Mouse (Mus musculus) forebrain, embryonic 14.5 days (tissue): Measurements from ENCODE around the gene Defb20. TPM values are rescaled to one million over a fixed set of nuclear protein-coding genes. Genes with fewer than 3 reads are reported as not detected.
A peak's percentile ranks its signal among the peaks of the same experiment; 100 is the strongest.

Experiments
- ATAC-seq: fragments of 200-750 bp; cut with Nextera tagmentation; 2 replicates; pipeline ENCODE4 v1.8.0; 2017; ENCODE audit warnings: mild to moderate bottlenecking, moderate library complexity
- DNase-seq: peaks from one replicate; pipeline ENCODE4 v3.0.0-alpha.2; 2015; ENCODE audit warnings: low spot score
- H3K27ac ChIP-seq: fragments of 300-500 bp; sonication (generic); 2 replicates; pipeline ENCODE4 v1.5.1; 2014; ENCODE audit warnings: low read depth, mild to moderate bottlenecking, control low read depth, low read length, moderate library complexity
- H3K27me3 ChIP-seq: fragments of 300-500 bp; sonication (generic); replicated peaks from 2 replicates; pipeline ENCODE4 v1.6.1; 2014; ENCODE audit warnings: low read length, control low read depth, mixed read lengths; ENCODE audit not compliant: control insufficient read depth, insufficient read depth
- H3K36me3 ChIP-seq: fragments of 300-500 bp; sonication (generic); 2 replicates; pipeline ENCODE4 v1.6.1; 2014; ENCODE audit warnings: low read length, control low read depth; ENCODE audit not compliant: control insufficient read depth, insufficient read depth
- H3K4me1 ChIP-seq: fragments of 300-500 bp; sonication (generic); 2 replicates; pipeline ENCODE4 v1.6.1; 2014; ENCODE audit warnings: antibody characterized with exemption, low read length, control low read depth; ENCODE audit not compliant: control insufficient read depth, insufficient read depth
- H3K4me2 ChIP-seq: fragments of 300-500 bp; sonication (generic); 2 replicates; pipeline ENCODE4 v1.6.1; 2014; ENCODE audit warnings: mild to moderate bottlenecking, control low read depth, low read length
- H3K4me3 ChIP-seq: fragments of 300-500 bp; sonication (generic); 2 replicates; pipeline ENCODE4 v1.5.1; 2014; ENCODE audit warnings: low read depth, low read length, control low read depth
- H3K9ac ChIP-seq: fragments of 300-500 bp; sonication (generic); 2 replicates; pipeline ENCODE4 v1.6.1; 2014; ENCODE audit warnings: mild to moderate bottlenecking, low read length, control low read depth, moderate library complexity
- H3K9me3 ChIP-seq: fragments of 300-500 bp; sonication (generic); replicated peaks from 2 replicates; pipeline ENCODE4 v1.6.1; 2016; ENCODE audit warnings: low read length, control low read depth, mixed read lengths; ENCODE audit not compliant: control insufficient read depth
- WGBS: fragments of 180-500 bp; shearing (Covaris S2); extraction: QIAGEN DNeasy Blood & Tissue Kit; methylation state at CpG from one replicate; pipeline ENCODE4 v1.1.7; 2014; 5-methylcytosine and 5-hydroxymethylcytosine counted together
- polyA plus RNA-seq: library from polyadenylated mRNA; unstranded; fragments of >200 nt; fragmentation: Nextera tagmentation; extraction: Ambion mirVana; gene quantifications from 2 replicates; pipeline ENCODE4 v1.2.1, GENCODE M21; 2014

Gene Defb20
- polyA plus RNA-seq, 1 experiment from 2014 or later = not detected

DNA sequence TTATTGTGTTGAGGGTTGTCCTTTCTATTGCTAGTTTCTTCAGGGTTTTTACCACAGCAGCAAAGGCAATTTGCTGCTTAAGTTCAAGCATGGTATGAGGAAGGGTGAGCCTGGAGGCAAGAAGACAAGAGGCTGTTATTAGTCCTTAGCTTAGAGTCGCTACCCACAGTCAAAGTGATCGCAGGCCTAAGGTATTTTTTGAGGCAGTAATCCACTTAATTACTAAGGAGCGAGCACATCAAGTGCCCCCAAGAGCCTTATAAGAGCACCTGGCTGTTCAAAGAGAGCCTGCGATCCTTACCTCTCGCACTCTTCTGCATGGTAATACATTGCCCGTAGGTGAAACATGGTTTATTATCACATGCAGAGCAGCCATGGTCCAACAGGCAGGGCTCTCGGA, 4.9 kb downstream of the Defb20 start:
- DNase-seq (no peak), ATAC-seq (no peak)
- H3K4me2 ChIP-seq = no peak overlapping the region
- no peaks in the 10 kb centered on the region for H3K27me3 ChIP-seq
- no peaks in the 10 kb centered on the region for H3K9me3 ChIP-seq
- no peak overlapping the region for H3K4me3 ChIP-seq
- no peak overlapping the region for H3K9ac ChIP-seq
- no peaks in the 10 kb centered on the region for H3K4me1 ChIP-seq
- H3K36me3 ChIP-seq = no peaks in the 10 kb centered on the region
- H3K27ac ChIP-seq = no peak overlapping the region
- 87% methylated on average over 7 of the region's 7 CpGs for WGBS

DNA sequence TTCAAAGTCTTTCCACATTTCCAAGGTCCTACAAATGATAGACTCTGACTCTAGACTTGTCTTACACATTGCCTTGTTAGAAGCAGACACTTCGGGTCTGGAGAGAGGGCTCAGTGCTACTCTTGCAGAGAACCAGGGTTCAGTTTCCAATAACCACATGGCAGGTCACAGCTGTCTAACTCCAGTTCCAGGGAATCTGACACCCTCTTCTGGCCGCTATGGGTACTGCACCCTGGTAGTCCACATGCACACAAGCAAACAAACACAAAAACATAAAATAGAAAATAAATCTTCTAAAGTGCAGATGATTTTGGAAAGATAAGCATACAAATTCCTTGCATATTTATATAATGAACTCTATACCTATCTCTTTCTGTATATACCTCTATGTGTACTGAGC, 10.2 kb downstream of the Defb20 start:
- ATAC-seq = no peak
- H3K27me3 ChIP-seq = no peaks in the 10 kb centered on the region
- no peak overlapping the region for H3K27ac ChIP-seq
- no peak overlapping the region for H3K4me3 ChIP-seq
- H3K4me1 ChIP-seq = no peaks in the 10 kb centered on the region
- H3K9me3 ChIP-seq = no peaks in the 10 kb centered on the region
- no peaks in the 10 kb centered on the region for H3K36me3 ChIP-seq
- DNase-seq = no peak
- H3K9ac ChIP-seq = no peak overlapping the region
- WGBS = 71% methylated on average over 2 of the region's 2 CpGs
- H3K4me2 ChIP-seq = no peak overlapping the region

DNA sequence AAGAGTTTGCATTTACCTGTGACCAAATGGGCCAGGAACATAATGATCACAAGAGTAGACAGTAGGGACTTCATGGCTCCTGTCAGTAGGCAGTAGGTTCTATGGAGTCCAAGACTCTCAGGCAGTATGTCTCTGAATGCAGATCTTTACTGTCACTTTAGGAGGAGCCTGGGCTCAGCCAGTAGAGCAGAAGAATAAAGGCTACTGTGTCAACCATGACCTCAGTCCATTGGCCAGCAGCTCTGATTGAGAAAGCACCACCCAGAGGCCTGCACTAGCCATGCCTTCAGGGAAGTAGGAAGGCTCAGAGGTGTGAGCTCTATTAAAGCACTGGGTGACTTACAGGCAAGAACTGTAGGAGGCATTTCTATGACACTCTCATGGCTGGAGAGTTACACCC, 13.2 kb downstream of the Defb20 start, which contains the start of gene Defb22:
Gene Defb22, minus strand, starts transcription at position 101 of the 400 bp plus-strand sequence.
- no peaks in the 10 kb centered on the region for H3K4me1 ChIP-seq
- no peaks in the 10 kb centered on the region for H3K36me3 ChIP-seq
- DNase-seq = no peak
- H3K4me2 ChIP-seq = no peak within 1 kb of the TSS
- H3K27ac ChIP-seq = no peak within 1 kb of the TSS
- no peaks in the 10 kb centered on the region for H3K27me3 ChIP-seq
- H3K4me3 ChIP-seq = no peak within 1 kb of the TSS
- H3K9ac ChIP-seq = no peak within 1 kb of the TSS
- ATAC-seq = no peak
- H3K9me3 ChIP-seq = no peaks in the 10 kb centered on the region

DNA sequence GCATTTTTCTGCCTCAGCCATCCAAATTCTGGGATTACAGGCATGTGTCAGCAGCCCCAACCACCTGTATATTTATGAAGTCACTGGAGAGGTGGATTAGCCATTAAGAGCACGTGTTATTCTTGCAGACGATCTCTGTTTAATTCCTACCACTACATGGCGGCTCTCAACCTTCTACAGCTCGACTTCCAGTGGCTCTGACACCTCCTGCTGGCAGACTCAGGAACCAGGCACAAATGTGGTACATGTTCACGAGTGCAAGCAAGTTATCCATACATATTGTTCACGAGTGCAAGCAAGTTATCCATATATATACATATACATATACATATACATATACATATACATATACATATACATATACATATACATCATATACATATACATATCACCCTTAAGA, 16.3 kb downstream of the Defb20 start:
- DNase-seq = no peak
- 73% methylated on average over 6 of the region's 6 CpGs for WGBS
- no peak overlapping the region for H3K4me2 ChIP-seq

DNA sequence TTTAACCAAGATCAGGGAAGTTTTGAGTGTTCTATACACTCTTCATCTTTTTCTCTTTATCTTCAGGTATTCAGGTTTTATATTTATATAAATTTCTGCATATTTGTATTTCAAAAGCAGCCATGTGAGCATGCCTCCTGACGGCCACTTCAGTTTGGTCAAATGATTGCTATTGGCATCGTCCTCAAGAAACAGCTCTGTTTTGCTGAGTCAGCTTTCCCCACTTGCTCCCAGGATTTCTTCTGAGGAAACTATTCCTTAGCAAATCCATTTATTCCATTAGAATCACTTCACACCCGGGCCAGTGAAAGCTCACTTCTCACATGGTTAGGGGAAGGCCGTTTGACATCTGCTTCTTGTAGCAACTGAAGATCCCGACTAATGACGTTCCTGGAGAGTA, 21.2 kb downstream of the Defb20 start:
- Histone ChIP-seq H3K36me3 (no peaks in the 10 kb centered on the region), H3K4me1 (no peaks in the 10 kb centered on the region), H3K4me3 (no peak overlapping the region), H3K27ac (no peak overlapping the region), H3K9me3 (no peaks in the 10 kb centered on the region), H3K27me3 (no peaks in the 10 kb centered on the region), H3K4me2 (no peak overlapping the region), H3K9ac (no peak overlapping the region)
- DNase-seq (no peak), ATAC-seq (no peak)
- 83% methylated on average over 6 of the region's 6 CpGs for WGBS

More for the DNA sequence above, 16.3 kb downstream of the Defb20 start:
- H3K36me3 ChIP-seq = no peaks in the 10 kb centered on the region
- no peaks in the 10 kb centered on the region for H3K27me3 ChIP-seq
- no peak overlapping the region for H3K9ac ChIP-seq
- ATAC-seq = no peak
- H3K4me3 ChIP-seq = no peak overlapping the region
- no peaks in the 10 kb centered on the region for H3K9me3 ChIP-seq
- no peaks in the 10 kb centered on the region for H3K4me1 ChIP-seq
- no peak overlapping the region for H3K27ac ChIP-seq

DNA sequence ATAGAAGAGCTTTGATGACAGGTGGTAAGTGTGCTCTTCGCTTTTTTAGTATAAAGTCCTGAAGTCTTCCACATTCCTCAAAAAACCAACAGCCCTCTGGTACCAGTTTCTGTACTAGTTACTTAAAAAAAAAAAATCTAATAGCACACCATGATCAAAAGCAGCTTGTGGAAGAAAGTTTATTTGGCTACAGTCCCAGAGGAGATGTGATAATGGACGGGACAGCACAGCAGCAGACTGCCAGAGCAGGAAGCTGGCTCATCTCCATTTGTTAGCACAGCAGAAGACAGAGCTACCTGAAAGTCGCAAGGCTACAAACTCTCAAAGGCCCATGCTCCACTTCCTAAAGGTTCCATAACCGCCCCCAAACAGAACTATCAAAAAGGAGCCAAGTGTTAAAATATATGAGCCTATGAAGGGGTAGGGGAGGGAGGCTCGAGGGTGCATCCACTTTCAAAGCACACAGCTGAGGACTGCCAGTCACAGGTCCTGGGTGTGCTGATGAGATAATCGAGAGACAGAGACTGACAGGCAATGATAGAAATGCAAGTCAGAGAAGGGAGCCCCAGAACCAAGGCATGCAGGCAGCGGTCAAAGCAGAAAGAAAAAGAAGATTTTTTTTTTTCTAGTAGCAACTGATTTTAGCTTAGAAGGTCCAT, 23.5 kb downstream of the Defb20 start:
- H3K9me3 ChIP-seq = no peaks in the 10 kb centered on the region
- WGBS = 80% methylated on average over 7 of the region's 7 CpGs
- no peak overlapping the region for H3K27ac ChIP-seq
- H3K27me3 ChIP-seq = no peaks in the 10 kb centered on the region
- H3K9ac ChIP-seq = no peak overlapping the region
- no peaks in the 10 kb centered on the region for H3K36me3 ChIP-seq
- H3K4me1 ChIP-seq = no peaks in the 10 kb centered on the region
- peak; percentile 5 for DNase-seq
- ATAC-seq = no peak
- H3K4me2 ChIP-seq = no peak overlapping the region
- H3K4me3 ChIP-seq = no peak overlapping the region

DNA sequence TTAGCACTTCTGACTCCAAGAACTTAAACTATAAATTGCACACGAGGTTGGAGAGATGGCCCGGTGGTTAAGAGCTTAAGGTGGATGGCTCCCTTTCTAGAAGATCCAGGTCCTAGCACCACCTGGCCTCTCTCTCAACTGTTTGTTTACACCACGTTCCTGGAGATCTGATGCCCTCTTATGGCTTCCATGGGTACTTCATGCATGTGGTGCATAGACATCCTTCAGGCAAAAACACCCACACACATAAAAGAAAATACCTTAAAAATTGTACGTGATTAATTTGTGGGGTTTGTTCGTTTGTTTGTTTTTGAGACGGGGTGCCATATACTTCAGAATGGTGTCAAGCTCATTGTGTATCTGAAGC, 24.0 kb downstream of the Defb20 start:
- WGBS = 85% methylated on average over 6 of the region's 6 CpGs
- H3K27me3 ChIP-seq = no peaks in the 10 kb centered on the region
- no peak overlapping the region for H3K9ac ChIP-seq
- no peaks in the 10 kb centered on the region for H3K4me1 ChIP-seq
- DNase-seq = no peak
- H3K4me3 ChIP-seq = no peak overlapping the region
- ATAC-seq = no peak
- H3K9me3 ChIP-seq = no peaks in the 10 kb centered on the region
- H3K36me3 ChIP-seq = no peaks in the 10 kb centered on the region
- no peak overlapping the region for H3K4me2 ChIP-seq
- H3K27ac ChIP-seq = no peak overlapping the region

DNA sequence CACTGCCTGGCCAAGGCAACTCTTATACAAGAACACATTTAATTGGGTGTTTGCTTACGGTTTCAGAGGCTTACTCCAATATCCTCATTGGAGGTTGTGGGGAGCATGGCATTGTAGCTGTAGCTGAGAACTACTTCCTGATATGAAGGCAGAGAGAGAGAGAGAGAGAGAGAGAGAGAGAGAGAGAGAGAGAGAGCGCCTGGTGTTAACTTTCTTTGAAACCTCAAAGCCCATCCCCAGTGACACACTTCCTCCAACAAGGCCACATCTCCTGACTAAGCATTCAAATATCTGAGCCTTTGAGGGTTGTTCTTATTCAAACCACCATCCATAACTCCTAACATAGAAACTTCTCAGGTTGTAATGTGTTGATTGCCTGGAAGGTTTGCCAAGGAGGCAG, 27.1 kb downstream of the Defb20 start:
- no peak for ATAC-seq
- no peaks in the 10 kb centered on the region for H3K4me1 ChIP-seq
- H3K27me3 ChIP-seq = no peaks in the 10 kb centered on the region
- no peaks in the 10 kb centered on the region for H3K36me3 ChIP-seq
- H3K9me3 ChIP-seq = no peaks in the 10 kb centered on the region
- 88% methylated on average over 2 of the region's 2 CpGs for WGBS
- H3K9ac ChIP-seq = no peak overlapping the region
- no peak overlapping the region for H3K4me3 ChIP-seq
- H3K4me2 ChIP-seq = no peak overlapping the region
- no peak for DNase-seq
- H3K27ac ChIP-seq = no peak overlapping the region

DNA sequence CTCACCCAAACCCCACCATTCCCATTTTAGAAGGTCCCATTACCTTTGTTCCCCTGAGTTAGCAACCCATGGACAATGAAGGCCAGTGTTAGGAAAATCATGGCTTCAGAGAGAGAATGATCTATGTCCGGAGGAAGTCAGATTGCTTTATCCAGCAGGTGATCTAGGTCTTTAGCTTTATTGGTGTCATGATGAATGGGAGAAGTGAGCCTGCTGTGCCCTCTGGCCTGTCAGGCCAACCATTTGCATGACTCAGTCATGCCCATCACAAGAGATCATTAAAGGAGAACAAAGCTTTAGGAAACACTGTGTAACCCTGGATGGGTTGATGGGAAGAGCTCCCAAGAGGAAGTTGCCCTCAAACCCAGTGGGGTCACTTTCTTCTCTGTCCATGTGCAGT, 34.7 kb downstream of the Defb20 start, which contains the start of gene Defb26:
Gene Defb26, minus strand, starts transcription at position 101 of the 400 bp plus-strand sequence.
- no peaks in the 10 kb centered on the region for H3K4me1 ChIP-seq
- 79% methylated on average over 1 of the region's 1 CpGs for WGBS
- no peak within 1 kb of the TSS for H3K9ac ChIP-seq
- H3K9me3 ChIP-seq = no peaks in the 10 kb centered on the region
- no peak for ATAC-seq
- no peak for DNase-seq
- H3K27me3 ChIP-seq = no peaks in the 10 kb centered on the region
- no peak within 1 kb of the TSS for H3K4me2 ChIP-seq
- no peak within 1 kb of the TSS for H3K27ac ChIP-seq
- no peaks in the 10 kb centered on the region for H3K36me3 ChIP-seq
- no peak within 1 kb of the TSS for H3K4me3 ChIP-seq
